Mouse (Mus musculus) forebrain, embryonic 13.5 days (tissue): ENCODE data around the gene Taar7b. TPM values are rescaled to one million over a fixed set of nuclear protein-coding genes. Genes with fewer than 3 reads are reported as not detected.

Experiments
- ATAC-seq: fragments of 200-750 bp; cut with Nextera tagmentation; 2 replicates; pipeline ENCODE4 v1.8.0; 2017
- H3K27ac ChIP-seq: fragments of 300-500 bp; sonication (generic); 2 replicates; pipeline ENCODE4 v1.5.1; 2015; ENCODE audit warnings: inconsistent platforms, mild to moderate bottlenecking, moderate library complexity
- H3K27me3 ChIP-seq: fragments of 300-500 bp; sonication (generic); 2 replicates; pipeline ENCODE4 v1.6.1; 2015; ENCODE audit warnings: mild to moderate bottlenecking, inconsistent platforms
- H3K36me3 ChIP-seq: fragments of 300-500 bp; sonication (generic); 2 replicates; pipeline ENCODE4 v1.6.1; 2015; ENCODE audit warnings: mild to moderate bottlenecking, inconsistent platforms; ENCODE audit not compliant: poor library complexity, severe bottlenecking
- H3K4me1 ChIP-seq: fragments of 300-500 bp; sonication (generic); 2 replicates; pipeline ENCODE4 v1.6.1; 2015; ENCODE audit warnings: inconsistent platforms
- H3K4me2 ChIP-seq: fragments of 300-500 bp; sonication (generic); 2 replicates; pipeline ENCODE4 v1.6.1; 2015; ENCODE audit warnings: inconsistent platforms, mild to moderate bottlenecking, moderate library complexity
- H3K4me3 ChIP-seq: fragments of 300-500 bp; sonication (generic); 2 replicates; pipeline ENCODE4 v1.5.1; 2015; ENCODE audit warnings: mild to moderate bottlenecking, inconsistent platforms
- H3K9ac ChIP-seq: fragments of 300-500 bp; sonication (generic); 2 replicates; pipeline ENCODE4 v1.6.1; 2015; ENCODE audit warnings: mild to moderate bottlenecking, inconsistent platforms
- H3K9me3 ChIP-seq: fragments of 300-500 bp; sonication (generic); replicated peaks from 2 replicates; pipeline ENCODE4 v1.6.1; 2016; ENCODE audit warnings: inconsistent platforms
- WGBS: fragments of 180-500 bp; shearing (Covaris S2); methylation state at CpG from one replicate; pipeline ENCODE4 v1.1.7; 2015; 5-methylcytosine and 5-hydroxymethylcytosine counted together
- polyA plus RNA-seq: library from polyadenylated mRNA; unstranded; fragments of >200 nt; fragmentation: Nextera tagmentation; extraction: Ambion mirVana; gene quantifications from 2 replicates; pipeline ENCODE4 v1.2.1, GENCODE M21; 2015

Taar7b gene
- polyA plus RNA-seq, 1 experiment from 2014 or later, result not detected

GRCm38 (mm10) chr10:23993381-23993780, 6.4 kb upstream of the Taar7b start, which contains the start of gene Taar7a:
Gene Taar7a, minus strand, starts transcription at chr10:23993481.
- H3K27me3 ChIP-seq, result no peaks in the 10 kb centered on the region
- H3K4me1 ChIP-seq, result no peaks in the 10 kb centered on the region
- H3K9ac ChIP-seq, result no peak within 1 kb of the TSS
- no peak within 1 kb of the TSS for H3K27ac ChIP-seq
- H3K4me3 ChIP-seq, result no peak within 1 kb of the TSS
- no peak within 1 kb of the TSS for H3K4me2 ChIP-seq
- H3K36me3 ChIP-seq, result no peaks in the 10 kb centered on the region
- no peak for ATAC-seq
- H3K9me3 ChIP-seq, result no peaks in the 10 kb centered on the region
- WGBS, result 90% methylated on average over 3 of the region's 3 CpGs

- H3K4me3 ChIP-seq, result no peak overlapping the region
- WGBS, result 86% methylated on average over 1 of the region's 1 CpGs
- H3K36me3 ChIP-seq, result no peaks in the 10 kb centered on the region
- no peak overlapping the region for H3K9ac ChIP-seq
- no peaks in the 10 kb centered on the region for H3K9me3 ChIP-seq
- H3K4me2 ChIP-seq, result no peak overlapping the region
- no peak overlapping the region for H3K27ac ChIP-seq
- ATAC-seq, result no peak
- no peaks in the 10 kb centered on the region for H3K27me3 ChIP-seq
- no peaks in the 10 kb centered on the region for H3K4me1 ChIP-seq
Observed at GRCm38 (mm10) chr10:24006442-24006841, 6.7 kb downstream of the Taar7b start.

GRCm38 (mm10) chr10:24007034-24007433, 7.3 kb downstream of the Taar7b start:
- H3K27me3 ChIP-seq, result no peaks in the 10 kb centered on the region
- WGBS, result 57% methylated on average over 2 of the region's 2 CpGs
- H3K4me3 ChIP-seq, result no peak overlapping the region
- H3K4me1 ChIP-seq, result no peaks in the 10 kb centered on the region
- no peak overlapping the region for H3K4me2 ChIP-seq
- no peaks in the 10 kb centered on the region for H3K9me3 ChIP-seq
- H3K36me3 ChIP-seq, result no peaks in the 10 kb centered on the region
- H3K27ac ChIP-seq, result no peak overlapping the region
- H3K9ac ChIP-seq, result no peak overlapping the region
- ATAC-seq, result no peak

GRCm38 (mm10) chr10:24008143-24008542, 8.4 kb downstream of the Taar7b start:
- Histone ChIP-seq H3K4me1 (no peaks in the 10 kb centered on the region), H3K4me3 (no peak overlapping the region), H3K9ac (no peak overlapping the region), H3K36me3 (no peaks in the 10 kb centered on the region), H3K27ac (no peak overlapping the region), H3K4me2 (no peak overlapping the region), H3K9me3 (no peaks in the 10 kb centered on the region), H3K27me3 (no peaks in the 10 kb centered on the region)
- ATAC-seq, result no peak
- 91% methylated on average over 1 of the region's 1 CpGs for WGBS

GRCm38 (mm10) chr10:24026922-24027321, 27.2 kb downstream of the Taar7b start, which contains the start of gene Taar7d:
Gene Taar7d, plus strand, starts transcription at chr10:24027222.
- H3K4me3 ChIP-seq, result no peak within 1 kb of the TSS
- no peak within 1 kb of the TSS for H3K4me2 ChIP-seq
- no peak for ATAC-seq
- H3K9me3 ChIP-seq, result no peaks in the 10 kb centered on the region
- H3K9ac ChIP-seq, result no peak within 1 kb of the TSS
- H3K36me3 ChIP-seq, result no peaks in the 10 kb centered on the region
- no peaks in the 10 kb centered on the region for H3K4me1 ChIP-seq
- no peaks in the 10 kb centered on the region for H3K27me3 ChIP-seq
- no peak within 1 kb of the TSS for H3K27ac ChIP-seq

- H3K9ac ChIP-seq, result no peak overlapping the region
- H3K4me2 ChIP-seq, result no peak overlapping the region
- no peak overlapping the region for H3K27ac ChIP-seq
- H3K9me3 ChIP-seq, result no peaks in the 10 kb centered on the region
- no peak overlapping the region for H3K4me3 ChIP-seq
- no peaks in the 10 kb centered on the region for H3K27me3 ChIP-seq
- no peaks in the 10 kb centered on the region for H3K4me1 ChIP-seq
- H3K36me3 ChIP-seq, result no peaks in the 10 kb centered on the region
- ATAC-seq, result no peak
Observed at GRCm38 (mm10) chr10:24031347-24031746, 31.6 kb downstream of the Taar7b start.

GRCm38 (mm10) chr10:24037314-24037713, 37.6 kb downstream of the Taar7b start, which contains the start of gene Taar7e:
Gene Taar7e, plus strand, starts transcription at chr10:24037614.
- no peak within 1 kb of the TSS for H3K4me3 ChIP-seq
- H3K4me2 ChIP-seq, result no peak within 1 kb of the TSS
- no peak within 1 kb of the TSS for H3K27ac ChIP-seq
- H3K27me3 ChIP-seq, result no peaks in the 10 kb centered on the region
- H3K9me3 ChIP-seq, result no peaks in the 10 kb centered on the region
- H3K4me1 ChIP-seq, result no peaks in the 10 kb centered on the region
- no peaks in the 10 kb centered on the region for H3K36me3 ChIP-seq
- no peak for ATAC-seq
- no peak within 1 kb of the TSS for H3K9ac ChIP-seq
- 84% methylated on average over 2 of the region's 2 CpGs for WGBS

GRCm38 (mm10) chr10:24040120-24040869, 40.6 kb downstream of the Taar7b start:
- Histone ChIP-seq H3K4me2 (no peak overlapping the region), H3K9ac (no peak overlapping the region), H3K27me3 (no peaks in the 10 kb centered on the region), H3K36me3 (no peaks in the 10 kb centered on the region), H3K4me1 (no peaks in the 10 kb centered on the region), H3K4me3 (no peak overlapping the region), H3K27ac (no peak overlapping the region), H3K9me3 (no peaks in the 10 kb centered on the region)
- WGBS, result 52% methylated on average over 2 of the region's 2 CpGs
- no peak for ATAC-seq

- H3K27ac ChIP-seq, result no peak within 1 kb of the TSS
- no peak within 1 kb of the TSS for H3K9ac ChIP-seq
- H3K4me1 ChIP-seq, result no peaks in the 10 kb centered on the region
- H3K9me3 ChIP-seq, result no peaks in the 10 kb centered on the region
- H3K36me3 ChIP-seq, result no peaks in the 10 kb centered on the region
- H3K4me3 ChIP-seq, result no peak within 1 kb of the TSS
- ATAC-seq, result no peak
- H3K27me3 ChIP-seq, result no peaks in the 10 kb centered on the region
- H3K4me2 ChIP-seq, result no peak within 1 kb of the TSS
Observed at GRCm38 (mm10) chr10:24049210-24049609, 49.5 kb downstream of the Taar7b start, which contains the start of gene Taar7f. Gene Taar7f, plus strand, starts transcription at chr10:24049510.

Other genes with a start within 250 kb of the Taar7b start
- 142 and 148 TPM in 2 replicates for gene Rps12, start 212.7 kb upstream of the Taar7b start, polyA plus RNA-seq
- 15.9 and 16.7 TPM in 2 replicates for gene Slc18b1, start 203.0 kb upstream of the Taar7b start, polyA plus RNA-seq
- gene Vnn3, start 148.5 kb upstream of the Taar7b start, polyA plus RNA-seq, result not detected in 2 replicates
- 0.14 TPM in 1 of 2 replicates, not detected in the other for gene Vnn1, start 105.3 kb upstream of the Taar7b start, polyA plus RNA-seq
- not detected in 2 replicates for gene Taar1, start 79.6 kb upstream of the Taar7b start, polyA plus RNA-seq
- gene Taar2, start 61.4 kb upstream of the Taar7b start, polyA plus RNA-seq, result not detected in 2 replicates
- not detected in 2 replicates for gene Taar3, start 50.4 kb upstream of the Taar7b start, polyA plus RNA-seq
- not detected in 2 replicates for gene Taar4, start 39.4 kb upstream of the Taar7b start, polyA plus RNA-seq
- gene Taar5, start 29.2 kb upstream of the Taar7b start, polyA plus RNA-seq, result not detected in 2 replicates
- not detected in 2 replicates for gene Taar6, start 14.3 kb upstream of the Taar7b start, polyA plus RNA-seq
- not detected in 2 replicates for gene Taar7a, start 6.5 kb upstream of the Taar7b start, polyA plus RNA-seq
- gene Taar7d, start 27.3 kb downstream of the Taar7b start, polyA plus RNA-seq, result not detected in 2 replicates
- gene Taar7e, start 37.7 kb downstream of the Taar7b start, polyA plus RNA-seq, result not detected in 2 replicates
- gene Taar7f, start 49.6 kb downstream of the Taar7b start, polyA plus RNA-seq, result not detected in 2 replicates
- not detected in 2 replicates for gene Taar8a, start 76.6 kb downstream of the Taar7b start, polyA plus RNA-seq
- not detected in 2 replicates for gene Taar8b, start 92.4 kb downstream of the Taar7b start, polyA plus RNA-seq
- gene Taar8c, start 102.0 kb downstream of the Taar7b start, polyA plus RNA-seq, result not detected in 2 replicates
- gene Taar9, start 109.6 kb downstream of the Taar7b start, polyA plus RNA-seq, result not detected in 2 replicates
- 179 TPM in 2 replicates for gene Stx7, start 149.4 kb downstream of the Taar7b start, polyA plus RNA-seq
- 0.88 and 1.4 TPM in 2 replicates for gene Moxd1, start 223.6 kb downstream of the Taar7b start, polyA plus RNA-seq